ENCODE assay signal across 10 mouse cellular contexts in genomic region chr5:64960857-64961391, GRCm38 (mm10). TPM values are rescaled to one million over a fixed set of nuclear protein-coding genes. Genes with fewer than 3 reads are reported as not detected.
DNase-seq lines count a peak whose midpoint lies in the region; ATAC-seq and TF ChIP-seq lines count a peak whose summit lies in the region.
"Had no signal": no experiment of that assay in that cellular context is flagged by ENCODE, and none has a peak within 500 bp of the region (broad histone marks: within the 10 kb centered on the region; RNA-seq: fewer than 3 reads in every experiment).

No protein-coding gene starts in this region.

- H3K36me3 ChIP-seq in lung, postnatal 0 days (ENCODE audit: insufficient read depth, low read length) = no peaks in the 10 kb centered on the region
- H3K36me3 ChIP-seq in macrophage (ENCODE audit: inconsistent target) = peaks cover 10% of the 10 kb centered on the region; the same call in 1 of the 2 replicates
- H3K36me3 ChIP-seq in splenic B cell, adult 2 months (ENCODE audit: control insufficient read depth, insufficient read depth, low read length, poor library complexity, severe bottlenecking) = no peaks in the 10 kb centered on the region
- H3K36me3 ChIP-seq: embryonic facial prominence, embryonic 13.5 days; hindbrain, embryonic 12.5 days; limb, embryonic 12.5 days had no signal

- DNase-seq in lung, postnatal 0 days (ENCODE audit: low spot score) = peak; percentile 57
- no peak for DNase-seq in lung, adult 2 months
- peak; percentile 89 for DNase-seq in splenic B cell, adult 2 months (ENCODE audit: low read depth, low spot score)
- DNase-seq in frontal cortex, adult 2 months (ENCODE audit: extremely low spot score in 1 of 2, low spot score in 1 of 2) = no peak
- no peak for DNase-seq in cerebellum, adult 11-12 months

- ATAC-seq in lung, postnatal 0 days = peak; percentile 71

- H3K79me2 ChIP-seq in macrophage (ENCODE audit: inconsistent target) = peaks cover 31% of the 10 kb centered on the region

- no peaks in the 10 kb centered on the region for H3K27me3 ChIP-seq in lung, postnatal 0 days (replicated peaks; ENCODE audit: insufficient read depth, low read length)
- H3K27me3 ChIP-seq in splenic B cell, adult 2 months (ENCODE audit: control insufficient read depth, insufficient read depth, low read length, poor library complexity, severe bottlenecking) = no peaks in the 10 kb centered on the region
- H3K27me3 ChIP-seq: embryonic facial prominence, embryonic 13.5 days; hindbrain, embryonic 12.5 days; limb, embryonic 12.5 days had no signal

- H3K4me3 ChIP-seq in lung, postnatal 0 days (ENCODE audit: low read depth, low read length) = no peak overlapping the region
- H3K4me3 ChIP-seq in lung, adult 2 months (replicated peaks; ENCODE audit: extremely low read depth, low read depth, low read length) = no peak overlapping the region
- H3K4me3 ChIP-seq in bone marrow, adult 2 months (replicated peaks; ENCODE audit: control insufficient read depth, low read depth, low read length) = peak overlapping the region; percentile 22
- no peak overlapping the region; the same call in 1 of the 2 replicates for H3K4me3 ChIP-seq in macrophage (ENCODE audit: inconsistent target)
- H3K4me3 ChIP-seq: embryonic facial prominence, embryonic 13.5 days; hindbrain, embryonic 12.5 days; limb, embryonic 12.5 days had no signal

- no peaks in the 10 kb centered on the region for H3K9me3 ChIP-seq in lung, postnatal 0 days (ENCODE audit: low read length)
- H3K9me3 ChIP-seq: embryonic facial prominence, embryonic 13.5 days; hindbrain, embryonic 12.5 days; limb, embryonic 12.5 days had no signal

- no peak overlapping the region for H3K4me2 ChIP-seq in lung, postnatal 0 days (replicated peaks; ENCODE audit: low read depth, low read length)
- H3K4me2 ChIP-seq: embryonic facial prominence, embryonic 13.5 days; hindbrain, embryonic 12.5 days; limb, embryonic 12.5 days had no signal

- 81% methylated on average over 13 of the region's 13 CpGs for WGBS in lung, postnatal 0 days
- 84% methylated on average over 13 of the region's 13 CpGs for WGBS in lung, adult 2 months
- 25% methylated on average over 13 of the region's 13 CpGs for WGBS in bone marrow, adult 2 months
- WGBS in macrophage (ENCODE audit: missing documents) = 22% methylated on average over 13 of the region's 13 CpGs

- TF ChIP-seq POLR2A in lung, adult 2 months (IDR thresholded peaks at IDR 0.05; ENCODE audit: borderline replicate concordance, extremely low read depth, low read depth, low read length) = no peak
- no peak for TF ChIP-seq POLR2A in bone marrow, adult 2 months (IDR thresholded peaks at IDR 0.05; ENCODE audit: borderline replicate concordance, control insufficient read depth, low read depth, low read length)

- H3K9ac ChIP-seq in lung, postnatal 0 days (replicated peaks; ENCODE audit: low read depth) = no peak overlapping the region
- H3K9ac ChIP-seq: embryonic facial prominence, embryonic 13.5 days; hindbrain, embryonic 12.5 days; limb, embryonic 12.5 days had no signal

- H3K27ac ChIP-seq in lung, postnatal 0 days (ENCODE audit: low read length) = no peak overlapping the region
- H3K27ac ChIP-seq in bone marrow, adult 2 months (ENCODE audit: control insufficient read depth, insufficient read depth, low read depth, low read length, poor library complexity) = peak overlapping the region; percentile 92
- H3K27ac ChIP-seq in macrophage = peak overlapping the region; percentile 97
- H3K27ac ChIP-seq: embryonic facial prominence, embryonic 13.5 days; hindbrain, embryonic 12.5 days; limb, embryonic 12.5 days had no signal

- H3K4me1 ChIP-seq in lung, postnatal 0 days (ENCODE audit: insufficient read depth, low read depth, low read length) = no peaks in the 10 kb centered on the region
- H3K4me1 ChIP-seq in lung, adult 2 months (ENCODE audit: control insufficient read depth, insufficient read depth, low read length) = no peaks in the 10 kb centered on the region
- peaks cover 5% of the 10 kb centered on the region for H3K4me1 ChIP-seq in bone marrow, adult 2 months (ENCODE audit: control insufficient read depth, insufficient read depth, low read length)
- H3K4me1 ChIP-seq: embryonic facial prominence, embryonic 13.5 days; hindbrain, embryonic 12.5 days had no signal

- no peak for TF ChIP-seq CTCF in lung, postnatal 0 days (IDR thresholded peaks at IDR 0.05)
- no peak for TF ChIP-seq CTCF in lung, adult 2 months (IDR thresholded peaks at IDR 0.05; ENCODE audit: insufficient read depth, low read length)
- TF ChIP-seq CTCF in bone marrow, adult 2 months (IDR thresholded peaks at IDR 0.05; ENCODE audit: control insufficient read depth, insufficient read depth, low read length) = no peak

- TF ChIP-seq EP300 in lung, postnatal 0 days (IDR thresholded peaks at IDR 0.05) = no peak

RNA-seq across cellular contexts. Expression of gene Tlr6, which starts 1.0 kb away (rescaled TPM):
- 0.68 and 0.99 TPM in 2 replicates for polyA plus RNA-seq in lung, postnatal 0 days (2015; fragmentation: Nextera tagmentation; extraction: Ambion mirVana)
- polyA plus RNA-seq in lung, adult 2 months (2012; rRNA removed) = 0.83 and 1.4 TPM in 2 replicates
- polyA plus RNA-seq in bone marrow, adult 2 months (2011; ENCODE audit: insufficient read depth, insufficient read length, low replicate concordance, missing spikeins) = 2.2 and 6.0 TPM in 2 replicates
- total RNA-seq in macrophage (2018; cell fraction: chromatin; rRNA removed) = 10 to 100 TPM in 21 of 26 experiments, 1 to 10 TPM in 5; 7.8 to 35.0 (median 21.2) TPM
- total RNA-seq in macrophage (2018; cell fraction: cytosol; rRNA removed) = 10 to 100 TPM; 25.8 to 52.1 (median 33.5) TPM
- total RNA-seq in macrophage (2018; cell fraction: nucleus; rRNA removed) = 10 to 100 TPM; 14.4 to 72.8 (median 43.7) TPM
- 28.2 to 115 TPM (median 31.4 TPM) in 3 replicates for polyA plus RNA-seq in macrophage (2018)
- 0.96 and 1.1 TPM in 2 replicates for polyA plus RNA-seq in frontal cortex, adult 2 months (2012; rRNA removed)

RNA-seq across cellular contexts. Expression of gene Fam114a1, which starts 8.9 kb away (rescaled TPM):
- polyA plus RNA-seq in lung, postnatal 0 days (2015; fragmentation: Nextera tagmentation; extraction: Ambion mirVana) = 26.3 and 30.9 TPM in 2 replicates
- 15.3 and 30.1 TPM in 2 replicates for polyA plus RNA-seq in lung, adult 2 months (2012; rRNA removed)
- polyA plus RNA-seq in bone marrow, adult 2 months (2011; ENCODE audit: insufficient read depth, insufficient read length, low replicate concordance, missing spikeins) = 4.9 and 9.4 TPM in 2 replicates
- 10 to 100 TPM; 33.8 to 92.4 (median 48.7) TPM for total RNA-seq in macrophage (2018; cell fraction: chromatin; rRNA removed)
- 10 to 100 TPM; 10.9 to 21.0 (median 16.7) TPM for total RNA-seq in macrophage (2018; cell fraction: cytosol; rRNA removed)
- 10 to 100 TPM; 23.2 to 81.6 (median 31.8) TPM for total RNA-seq in macrophage (2018; cell fraction: nucleus; rRNA removed)
- polyA plus RNA-seq in macrophage (2018) = 12.5 to 16.6 TPM (median 14.3 TPM) in 3 replicates
- polyA plus RNA-seq in frontal cortex, adult 2 months (2012; rRNA removed) = 6.2 and 6.4 TPM in 2 replicates

RNA-seq across cellular contexts. Expression of gene Tlr1, which starts 27.6 kb away (rescaled TPM):
- polyA plus RNA-seq in lung, postnatal 0 days (2015; fragmentation: Nextera tagmentation; extraction: Ambion mirVana) = 0.58 and 0.64 TPM in 2 replicates
- 1.9 and 2.6 TPM in 2 replicates for polyA plus RNA-seq in lung, adult 2 months (2012; rRNA removed)
- polyA plus RNA-seq in bone marrow, adult 2 months (2011; ENCODE audit: insufficient read depth, insufficient read length, low replicate concordance, missing spikeins) = 4.2 and 17.4 TPM in 2 replicates
- 100 to 1,000 TPM in 23 of 26 experiments, 10 to 100 TPM in 3; 58.6 to 892 (median 270) TPM for total RNA-seq in macrophage (2018; cell fraction: chromatin; rRNA removed)
- 100 to 1,000 TPM in 13 of 26 experiments, 10 to 100 TPM in 13; 50.0 to 258 (median 139) TPM for total RNA-seq in macrophage (2018; cell fraction: cytosol; rRNA removed)
- total RNA-seq in macrophage (2018; cell fraction: nucleus; rRNA removed) = 1,000 to 10,000 TPM in 1 of 26 experiments, 100 to 1,000 TPM in 25; 183 to 1,172 (median 450) TPM
- polyA plus RNA-seq in macrophage (2018) = 71.6 to 79.1 TPM (median 72.3 TPM) in 3 replicates
- 0.67 and 0.70 TPM in 2 replicates for polyA plus RNA-seq in frontal cortex, adult 2 months (2012; rRNA removed)

Comparison
In these comparisons a context has a peak if more than half of its experiments do, and no peak if none do; other contexts are left out.
1. DNase-seq: peak in lung, postnatal 0 days (single experiment) and splenic B cell, adult 2 months (single experiment); none in lung, adult 2 months (single experiment), frontal cortex, adult 2 months (0 of 2) and cerebellum, adult 11-12 months (single experiment).